Mouse (Mus musculus): ENCODE measurements around the gene Sorbs2.

Sorbs2 gene

GRCm38 (mm10) chr8:45751512-45752502 is 244.2 kb downstream of the Sorbs2 start:
- DNase-seq (ENCODE audit: low spot score in 2 of 2): no peak

GRCm38 (mm10) chr8:45755482-45755881 is 247.9 kb downstream of the Sorbs2 start:
- DNase-seq (ENCODE audit: low spot score in 2 of 2): no peak

GRCm38 (mm10) chr8:45755972-45756371 is 248.4 kb downstream of the Sorbs2 start:
- no peak for DNase-seq (ENCODE audit: low spot score in 2 of 2)

GRCm38 (mm10) chr8:45760622-45761021 is 253.0 kb downstream of the Sorbs2 start:
- DNase-seq (ENCODE audit: low spot score in 2 of 2): no peak

GRCm38 (mm10) chr8:45761053-45761452 is 253.5 kb downstream of the Sorbs2 start:
- no peak for DNase-seq (ENCODE audit: low spot score in 2 of 2)

GRCm38 (mm10) chr8:45762982-45763689 is 255.5 kb downstream of the Sorbs2 start:
- DNase-seq (ENCODE audit: low spot score in 2 of 2): no peak

- DNase-seq (ENCODE audit: low spot score in 2 of 2): no peak
These were observed 256.2 kb downstream of the Sorbs2 start for GRCm38 (mm10) chr8:45763690-45764342.

- DNase-seq (ENCODE audit: low spot score in 2 of 2): no peak
These were observed 258.6 kb downstream of the Sorbs2 start for GRCm38 (mm10) chr8:45766138-45766537.

- DNase-seq (ENCODE audit: low spot score in 2 of 2): no peak
These were observed 267.3 kb downstream of the Sorbs2 start for GRCm38 (mm10) chr8:45774841-45775240.

GRCm38 (mm10) chr8:45775481-45775880 is 267.9 kb downstream of the Sorbs2 start:
- no peak for DNase-seq (ENCODE audit: low spot score in 2 of 2)

- no peak for DNase-seq (ENCODE audit: low spot score in 2 of 2)
These were observed 268.8 kb downstream of the Sorbs2 start for GRCm38 (mm10) chr8:45776366-45776765.

- DNase-seq (ENCODE audit: low spot score in 2 of 2): no peak
These were observed 269.4 kb downstream of the Sorbs2 start for GRCm38 (mm10) chr8:45776977-45777376.

- DNase-seq (ENCODE audit: low spot score in 2 of 2): no peak
These were observed 273.0 kb downstream of the Sorbs2 start for GRCm38 (mm10) chr8:45780585-45780984.

- no peak for DNase-seq (ENCODE audit: low spot score in 2 of 2)
These were observed 281.0 kb downstream of the Sorbs2 start for GRCm38 (mm10) chr8:45788610-45789009.

- DNase-seq (ENCODE audit: low spot score in 2 of 2): no peak
These were observed 287.3 kb downstream of the Sorbs2 start for GRCm38 (mm10) chr8:45794847-45795246.

GRCm38 (mm10) chr8:45796331-45796740 is 288.7 kb downstream of the Sorbs2 start:
- no peak for DNase-seq (ENCODE audit: low spot score in 2 of 2)

GRCm38 (mm10) chr8:45799517-45799916 is 291.9 kb downstream of the Sorbs2 start:
- no peak for DNase-seq (ENCODE audit: low spot score in 2 of 2)

GRCm38 (mm10) chr8:45808597-45808996 is 301.0 kb downstream of the Sorbs2 start:
- no peak for DNase-seq (ENCODE audit: low spot score in 2 of 2)

- peak in 1 of 2 experiments; percentile 35 for DNase-seq (ENCODE audit: low spot score in 2 of 2)
These were observed 309.3 kb downstream of the Sorbs2 start for GRCm38 (mm10) chr8:45816765-45817426.

- no peak for DNase-seq (ENCODE audit: low spot score in 2 of 2)
These were observed 314.1 kb downstream of the Sorbs2 start for GRCm38 (mm10) chr8:45821650-45822049.

GRCm38 (mm10) chr8:45829985-45830548 is 322.5 kb downstream of the Sorbs2 start:
- no peak for DNase-seq (ENCODE audit: low spot score in 2 of 2)

Measured in spleen, postnatal 14 days (tissue).